Mouse (Mus musculus): ENCODE results near the gene Rps15a.

DNA sequence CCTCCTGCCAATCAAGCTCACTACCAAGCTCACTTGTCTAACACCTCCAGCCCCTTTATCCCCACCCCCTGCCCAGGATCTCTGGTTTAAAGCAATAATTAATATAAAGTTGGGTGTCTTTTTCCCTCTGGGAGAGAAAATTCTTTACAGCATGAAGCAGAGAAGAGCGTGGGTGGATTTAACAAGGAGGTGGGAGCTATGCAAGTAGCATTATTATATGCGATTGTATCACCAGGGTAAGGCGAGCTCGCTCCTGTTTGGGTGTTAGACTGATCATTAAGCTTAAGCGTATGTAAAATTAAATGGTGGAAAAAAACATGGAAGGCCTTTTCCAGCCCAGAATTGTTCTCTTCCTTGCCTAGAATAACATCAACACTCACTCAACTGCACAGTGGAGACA is 48.7 kb downstream of the Rps15a start:
- TF ChIP-seq BHLHE40 (IDR thresholded peaks at IDR 0.05; ENCODE audit: low read depth, low read length), result no peak
- TF ChIP-seq CTCF (conservative IDR thresholded peaks at IDR 0.05 in 1 of 2, IDR thresholded peaks at IDR 0.05 in 1 of 2; ENCODE audit: low read depth in 2 of 2, low read length in 2 of 2), result no peak
- no peak for TF ChIP-seq USF1 (IDR thresholded peaks at IDR 0.05; ENCODE audit: low read depth, low read length)
- TF ChIP-seq GABPA (IDR thresholded peaks at IDR 0.05; ENCODE audit: insufficient replicate concordance, low read depth, low read length), result no peak
- TF ChIP-seq JUND (conservative IDR thresholded peaks at IDR 0.05; ENCODE audit: low read depth, low read length), result no peak
- no peak for TF ChIP-seq TBP (conservative IDR thresholded peaks at IDR 0.05; ENCODE audit: low read depth, low read length)
- TF ChIP-seq POLR2A (IDR thresholded peaks at IDR 0.05; ENCODE audit: low read depth, low read length), result no peak
- TF ChIP-seq MXI1 (IDR thresholded peaks at IDR 0.05; ENCODE audit: low read depth, low read length), result no peak
- TF ChIP-seq ZNF384 (IDR thresholded peaks at IDR 0.05; ENCODE audit: low read depth, low read length), result no peak
- no peak for TF ChIP-seq MAFK (IDR thresholded peaks at IDR 0.05; ENCODE audit: insufficient replicate concordance, low read length)
- TF ChIP-seq ZC3H11A (IDR thresholded peaks at IDR 0.05; ENCODE audit: low read depth, low read length), result no peak
- TF ChIP-seq ZKSCAN1 (IDR thresholded peaks at IDR 0.05; ENCODE audit: borderline replicate concordance, low read depth, low read length), result no peak
